Mouse (Mus musculus): ENCODE data around the gene Unc93a2.
"Not testable (repeated sequence)": the region's sequence is repeated elsewhere in the genome, so short reads cannot be mapped to it uniquely, and the experiment has no call there.

DNA sequence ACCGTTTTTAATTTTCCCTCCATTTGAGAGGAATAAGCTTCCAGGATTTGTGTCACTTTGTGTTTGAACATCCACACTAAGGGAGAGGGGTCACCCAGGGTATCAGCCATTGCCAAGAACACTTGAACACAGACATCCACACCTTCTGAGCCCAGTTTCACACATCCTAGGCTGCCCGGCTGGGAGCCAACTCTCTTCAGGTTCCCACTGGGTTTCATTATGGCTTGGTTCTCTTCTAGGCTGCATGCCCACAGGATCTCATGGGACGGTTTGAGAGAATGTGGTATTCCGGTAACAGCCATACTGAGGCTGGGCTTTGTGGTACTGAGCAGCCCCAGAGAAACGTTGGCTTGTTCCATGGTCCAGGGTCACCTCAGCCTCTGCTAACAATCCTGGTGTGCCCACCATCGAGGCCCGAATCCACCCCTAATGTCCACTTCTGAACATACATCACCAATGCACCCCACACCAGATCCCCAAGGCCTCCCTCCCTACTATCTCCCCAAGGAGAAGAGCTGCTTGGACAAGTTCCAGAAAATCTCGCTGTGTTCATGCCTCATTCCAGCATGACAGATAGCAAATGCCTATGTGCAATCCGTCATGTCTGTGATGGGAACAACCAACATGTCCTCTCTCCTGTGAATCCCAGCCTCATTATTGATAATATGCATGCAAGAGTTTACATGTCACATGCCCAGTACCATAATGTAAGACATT lies 24.4 kb downstream of the Unc93a2 start:
- TF ChIP-seq NELFE (IDR thresholded peaks at IDR 0.05; ENCODE audit: low read depth, low read length); CTCF (conservative IDR thresholded peaks at IDR 0.05 in 1 of 2, IDR thresholded peaks at IDR 0.05 in 1 of 2; ENCODE audit: low read depth in 2 of 2, low read length in 2 of 2): not testable (repeated sequence)

Measured in CH12.LX (cell line).